Mouse (Mus musculus): Measurements from ENCODE around the gene Apobr. TPM values are rescaled to one million over a fixed set of nuclear protein-coding genes. Genes with fewer than 3 reads are reported as not detected.

The Apobr gene
- polyA plus RNA-seq, 1 experiment from 2014 or later, result 0.75 TPM

DNA sequence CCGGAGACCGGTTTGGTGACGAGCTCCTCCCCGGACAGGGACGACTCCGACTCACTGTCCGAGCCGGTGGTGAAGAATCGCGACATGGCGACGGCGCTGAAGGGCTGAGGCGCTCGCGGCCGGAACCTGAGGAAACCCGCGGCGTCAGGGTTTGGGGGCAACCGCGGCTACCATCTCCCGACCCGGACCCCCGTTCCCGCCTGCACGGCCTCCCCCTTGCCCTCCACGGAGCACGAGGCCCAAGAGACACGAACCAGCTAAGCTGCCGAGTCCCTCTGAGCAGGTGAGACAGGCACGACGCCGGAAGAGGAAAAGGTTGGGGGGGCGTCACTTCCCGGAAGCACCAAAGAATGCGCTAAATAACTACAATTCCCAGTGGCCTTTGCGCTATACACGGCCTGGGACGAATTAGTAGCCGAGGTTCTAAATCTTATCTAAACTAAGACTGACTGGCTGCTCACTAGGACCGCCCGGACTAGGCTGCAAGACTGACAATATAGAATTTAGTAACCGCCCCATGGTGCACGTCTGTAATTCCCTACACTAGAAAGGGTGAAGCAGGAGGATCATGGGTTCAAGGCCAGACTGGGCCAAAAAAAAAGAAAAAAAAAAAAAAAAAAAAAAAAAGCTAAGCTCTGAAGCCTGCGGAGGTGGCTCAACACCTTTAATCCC lies 18.5 kb upstream of the Apobr start, which contains the start of gene Eif3c:
Gene Eif3c (minus strand): TSS at position 318 of the 672 bp plus-strand sequence.
- WGBS, result under 1% methylated on average over 46 of the region's 46 CpGs

DNA sequence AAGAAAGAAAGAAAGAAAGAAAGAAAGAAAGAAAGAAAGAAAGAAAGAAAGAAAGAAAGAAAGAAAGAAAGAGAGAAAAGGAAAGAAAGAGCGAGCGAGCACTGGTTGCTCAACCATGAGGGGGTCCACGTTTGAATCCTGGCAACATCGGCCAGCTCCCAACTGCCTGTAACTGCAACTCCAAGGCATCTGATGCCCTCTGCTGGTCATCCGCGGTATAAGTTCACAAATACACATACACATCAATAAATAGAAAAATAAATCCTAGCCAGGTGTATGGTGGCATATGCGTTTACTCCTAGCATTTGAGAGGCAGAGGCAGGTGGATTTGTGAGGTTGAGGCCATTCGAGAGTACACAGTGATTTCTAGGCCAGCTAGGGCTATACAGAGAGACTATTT lies 7.8 kb upstream of the Apobr start:
- no peak overlapping the region for H3K9ac ChIP-seq (ENCODE audit: low read length)
- peaks cover 10% of the 10 kb centered on the region for H3K36me3 ChIP-seq (ENCODE audit: control insufficient read depth, insufficient read depth)
- 0 out of 2 replicates have a peak, but pooled peaks cover 1% of the 10 kb centered on the region for H3K4me1 ChIP-seq (ENCODE audit: control insufficient read depth, insufficient read depth, low read length)
- 56% methylated on average over 8 of the region's 8 CpGs for WGBS
- no peak overlapping the region for H3K4me3 ChIP-seq (ENCODE audit: low read length)
- no peak overlapping the region for H3K27ac ChIP-seq (ENCODE audit: low read length)
- H3K4me2 ChIP-seq (ENCODE audit: low read depth, low read length), result no peak overlapping the region
- no peak for ATAC-seq (replicated peaks; ENCODE audit: extremely low read depth, insufficient read depth, low FRiP score)
- H3K9me3 ChIP-seq (replicated peaks; ENCODE audit: control insufficient read depth, low read length), result no peaks in the 10 kb centered on the region
- no peaks in the 10 kb centered on the region for H3K27me3 ChIP-seq (ENCODE audit: control insufficient read depth, insufficient read depth, low read length)

More for the DNA sequence above, 18.5 kb upstream of the Apobr start, which contains the start of gene Eif3c:
- Histone ChIP-seq H3K4me3 (ENCODE audit: low read length) (peak within 1 kb of the TSS; percentile 99), H3K27ac (ENCODE audit: low read length) (peak within 1 kb of the TSS; percentile 88), H3K4me2 (ENCODE audit: low read depth, low read length) (peak within 1 kb of the TSS; percentile 84), H3K27me3 (ENCODE audit: control insufficient read depth, insufficient read depth, low read length) (no peaks in the 10 kb centered on the region), H3K9me3 (replicated peaks; ENCODE audit: control insufficient read depth, low read length) (no peaks in the 10 kb centered on the region), H3K36me3 (ENCODE audit: control insufficient read depth, insufficient read depth) (peaks cover 29% of the 10 kb centered on the region), H3K9ac (ENCODE audit: low read length) (peak within 1 kb of the TSS; percentile 91), H3K4me1 (ENCODE audit: control insufficient read depth, insufficient read depth, low read length) (peaks cover 7% of the 10 kb centered on the region; the same call in 1 of the 2 replicates)
- ATAC-seq (replicated peaks; ENCODE audit: extremely low read depth, insufficient read depth, low FRiP score), result peak; percentile 94

DNA sequence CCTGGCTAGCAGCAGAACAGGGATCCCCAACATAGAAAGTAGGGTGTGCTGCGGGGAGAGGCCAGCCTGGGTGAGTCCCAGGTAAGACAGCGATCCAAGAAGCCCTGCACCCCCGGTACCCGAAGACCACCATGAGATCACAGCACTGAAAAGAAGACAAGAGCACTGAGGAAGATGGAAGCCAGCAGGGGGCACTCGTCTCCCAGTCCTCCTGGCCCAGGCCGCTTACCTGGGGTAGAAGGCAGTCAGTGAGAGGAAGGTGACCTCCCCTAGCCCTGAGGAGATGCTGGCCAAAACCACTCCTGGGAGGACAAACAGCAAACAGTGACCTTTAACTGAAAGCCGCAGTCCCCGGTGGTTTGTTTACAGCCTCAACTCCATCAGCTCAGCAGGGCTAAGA lies 5.6 kb upstream of the Apobr start:
- Histone ChIP-seq H3K27ac (ENCODE audit: low read length) (no peak overlapping the region), H3K4me2 (ENCODE audit: low read depth, low read length) (no peak overlapping the region), H3K4me3 (ENCODE audit: low read length) (no peak overlapping the region), H3K9ac (ENCODE audit: low read length) (no peak overlapping the region), H3K27me3 (ENCODE audit: control insufficient read depth, insufficient read depth, low read length) (no peaks in the 10 kb centered on the region), H3K9me3 (replicated peaks; ENCODE audit: control insufficient read depth, low read length) (no peaks in the 10 kb centered on the region), H3K36me3 (ENCODE audit: control insufficient read depth, insufficient read depth) (peaks cover 10% of the 10 kb centered on the region), H3K4me1 (ENCODE audit: control insufficient read depth, insufficient read depth, low read length) (0 out of 2 replicates have a peak, but pooled peaks cover 3% of the 10 kb centered on the region)
- WGBS, result 50% methylated on average over 8 of the region's 8 CpGs
- ATAC-seq (replicated peaks; ENCODE audit: extremely low read depth, insufficient read depth, low FRiP score), result no peak

DNA sequence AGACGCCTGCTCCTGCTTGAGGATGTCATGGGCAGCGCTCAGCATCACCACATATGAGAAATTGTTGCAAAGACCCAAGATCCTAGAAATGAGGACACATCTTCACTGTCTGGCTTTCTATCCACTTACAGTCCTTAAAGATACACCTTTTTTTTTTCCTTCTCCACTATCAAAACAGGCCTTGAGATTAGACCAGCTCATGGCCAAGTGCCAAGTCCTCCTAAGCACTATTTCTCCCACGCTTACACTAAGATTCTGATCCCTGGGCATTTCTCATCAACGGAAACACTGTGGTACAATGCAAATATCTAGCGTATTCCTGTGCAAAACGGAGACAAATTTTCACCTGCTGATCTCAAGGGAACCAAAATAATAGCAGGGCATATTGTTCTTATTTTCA lies 3.1 kb upstream of the Apobr start:
- Histone ChIP-seq H3K9me3 (replicated peaks; ENCODE audit: control insufficient read depth, low read length) (no peaks in the 10 kb centered on the region), H3K9ac (ENCODE audit: low read length) (no peak overlapping the region), H3K27ac (ENCODE audit: low read length) (no peak overlapping the region), H3K4me3 (ENCODE audit: low read length) (no peak overlapping the region), H3K36me3 (ENCODE audit: control insufficient read depth, insufficient read depth) (peaks cover 10% of the 10 kb centered on the region), H3K4me1 (ENCODE audit: control insufficient read depth, insufficient read depth, low read length) (0 out of 2 replicates have a peak, but pooled peaks cover 3% of the 10 kb centered on the region), H3K4me2 (ENCODE audit: low read depth, low read length) (no peak overlapping the region), H3K27me3 (ENCODE audit: control insufficient read depth, insufficient read depth, low read length) (peaks cover 3% of the 10 kb centered on the region; the same call in 1 of the 2 replicates)
- 71% methylated on average over 6 of the region's 6 CpGs for WGBS
- ATAC-seq (replicated peaks; ENCODE audit: extremely low read depth, insufficient read depth, low FRiP score), result no peak

DNA sequence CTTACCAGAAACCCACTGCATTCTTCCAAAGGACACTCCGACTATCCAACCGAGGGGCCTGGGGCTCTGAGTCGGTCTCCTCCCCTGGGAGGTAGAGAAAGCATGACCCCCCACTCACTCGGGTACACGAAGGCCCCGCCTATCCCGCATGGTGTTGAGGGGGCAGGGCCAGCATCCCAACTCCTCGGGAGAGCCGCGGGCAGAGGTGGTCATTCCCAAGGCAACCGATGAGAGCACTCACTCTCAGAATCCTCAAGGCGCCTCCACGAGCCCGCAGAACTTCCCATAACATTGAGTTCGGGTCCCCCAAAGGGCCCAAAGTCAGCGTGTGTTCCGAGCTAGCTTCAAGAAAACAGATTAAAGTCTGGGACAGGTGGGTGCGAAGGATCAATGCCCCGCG lies 2.0 kb upstream of the Apobr start:
- ATAC-seq (replicated peaks; ENCODE audit: extremely low read depth, insufficient read depth, low FRiP score), result peak; percentile 39
- H3K27ac ChIP-seq (ENCODE audit: low read length), result no peak overlapping the region
- 2% methylated on average over 20 of the region's 20 CpGs for WGBS
- peaks cover 3% of the 10 kb centered on the region; the same call in 1 of the 2 replicates for H3K27me3 ChIP-seq (ENCODE audit: control insufficient read depth, insufficient read depth, low read length)
- H3K4me3 ChIP-seq (ENCODE audit: low read length), result peak overlapping the region; percentile 54
- 0 out of 2 replicates have a peak, but pooled peaks cover 3% of the 10 kb centered on the region for H3K36me3 ChIP-seq (ENCODE audit: control insufficient read depth, insufficient read depth)
- peak overlapping the region; percentile 77 for H3K9ac ChIP-seq (ENCODE audit: low read length)
- H3K9me3 ChIP-seq (replicated peaks; ENCODE audit: control insufficient read depth, low read length), result no peaks in the 10 kb centered on the region
- H3K4me1 ChIP-seq (ENCODE audit: control insufficient read depth, insufficient read depth, low read length), result 0 out of 2 replicates have a peak, but pooled peaks cover 3% of the 10 kb centered on the region
- H3K4me2 ChIP-seq (ENCODE audit: low read depth, low read length), result peak overlapping the region; percentile 93

DNA sequence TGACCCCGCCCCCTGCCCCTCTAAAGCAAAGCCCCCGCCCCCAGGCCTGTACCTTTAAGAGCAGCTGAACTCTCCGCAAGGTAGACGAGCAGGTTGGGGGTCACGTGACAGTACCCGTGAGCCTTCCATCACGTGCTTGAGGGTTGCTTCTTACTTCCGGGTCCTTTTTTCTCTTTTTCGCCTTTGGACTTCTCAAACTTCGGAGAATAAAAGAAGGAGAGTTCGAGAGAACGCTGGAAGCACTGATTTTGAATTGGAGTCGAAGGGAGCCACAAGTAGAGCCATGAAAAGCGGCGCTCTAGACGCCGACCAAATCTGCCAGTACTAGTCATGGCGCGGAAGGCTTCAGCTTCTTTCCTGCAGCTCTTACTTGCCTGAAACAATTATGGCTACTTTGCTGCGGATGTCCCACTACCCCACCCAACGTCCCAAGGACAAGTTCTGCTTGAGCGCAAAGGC lies 1.5 kb upstream of the Apobr start:
- ATAC-seq (replicated peaks; ENCODE audit: extremely low read depth, insufficient read depth, low FRiP score), result peak; percentile 80
- under 1% methylated on average over 22 of the region's 22 CpGs for WGBS

DNA sequence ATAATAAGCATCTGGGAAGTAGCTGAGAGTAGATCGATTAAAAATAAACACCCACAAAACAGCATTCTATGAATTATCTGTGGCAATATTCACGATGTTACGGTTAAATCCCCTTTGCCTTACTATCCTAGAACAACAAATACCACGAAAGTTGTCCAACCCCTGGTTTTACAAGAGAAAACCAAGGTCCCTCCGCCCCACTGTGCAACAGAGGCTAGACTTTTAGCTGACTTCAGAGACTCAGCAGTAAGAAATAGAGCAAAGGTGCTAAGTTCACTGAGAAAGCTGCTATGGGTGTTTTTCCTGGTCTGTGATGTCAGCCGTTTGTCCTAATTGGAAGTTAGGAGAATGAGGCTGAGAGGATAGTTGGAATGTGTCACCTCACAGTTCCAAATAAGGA lies 981 bp upstream of the Apobr start:
- Histone ChIP-seq H3K4me1 (ENCODE audit: control insufficient read depth, insufficient read depth, low read length) (0 out of 2 replicates have a peak, but pooled peaks cover 3% of the 10 kb centered on the region), H3K27ac (ENCODE audit: low read length) (peak overlapping the region; percentile 52), H3K4me2 (ENCODE audit: low read depth, low read length) (peak overlapping the region; percentile 93), H3K4me3 (ENCODE audit: low read length) (peak overlapping the region; percentile 54), H3K9ac (ENCODE audit: low read length) (peak overlapping the region; percentile 77; the same call in 1 of the 2 replicates), H3K27me3 (ENCODE audit: control insufficient read depth, insufficient read depth, low read length) (peaks cover 3% of the 10 kb centered on the region; the same call in 1 of the 2 replicates), H3K36me3 (ENCODE audit: control insufficient read depth, insufficient read depth) (no peaks in the 10 kb centered on the region), H3K9me3 (replicated peaks; ENCODE audit: control insufficient read depth, low read length) (no peaks in the 10 kb centered on the region)
- ATAC-seq (replicated peaks; ENCODE audit: extremely low read depth, insufficient read depth, low FRiP score), result no peak
- 54% methylated on average over 6 of the region's 6 CpGs for WGBS

More for the DNA sequence above, 1.5 kb upstream of the Apobr start:
- Histone ChIP-seq H3K36me3 (ENCODE audit: control insufficient read depth, insufficient read depth) (0 out of 2 replicates have a peak, but pooled peaks cover 2% of the 10 kb centered on the region), H3K27ac (ENCODE audit: low read length) (peak overlapping the region; percentile 52), H3K9ac (ENCODE audit: low read length) (peak overlapping the region; percentile 77), H3K4me3 (ENCODE audit: low read length) (peak overlapping the region; percentile 54), H3K27me3 (ENCODE audit: control insufficient read depth, insufficient read depth, low read length) (peaks cover 3% of the 10 kb centered on the region; the same call in 1 of the 2 replicates), H3K4me2 (ENCODE audit: low read depth, low read length) (peak overlapping the region; percentile 93), H3K9me3 (replicated peaks; ENCODE audit: control insufficient read depth, low read length) (no peaks in the 10 kb centered on the region), H3K4me1 (ENCODE audit: control insufficient read depth, insufficient read depth, low read length) (0 out of 2 replicates have a peak, but pooled peaks cover 3% of the 10 kb centered on the region)

DNA sequence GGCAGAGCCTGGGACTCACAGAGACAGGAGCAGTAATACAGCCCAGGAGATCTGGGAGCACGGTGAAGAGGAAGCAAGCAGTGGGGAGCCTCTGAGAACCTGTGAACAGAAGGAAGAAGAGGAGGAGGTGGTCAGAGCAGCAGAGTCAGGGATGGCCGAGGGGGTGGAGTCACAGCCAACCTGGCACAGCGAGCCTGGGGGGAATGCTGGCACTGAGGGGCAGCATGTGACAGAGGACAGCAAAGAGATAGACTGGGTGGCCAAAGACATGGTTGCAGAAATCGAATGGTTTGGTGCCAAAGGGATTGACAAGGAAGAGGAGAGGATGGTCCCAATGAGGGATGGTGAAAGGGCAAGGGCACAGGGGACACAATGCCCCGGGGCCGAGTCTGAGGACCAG lies 975 bp downstream of the Apobr start, which contains the start of gene Cln3:
Gene Cln3 (minus strand): TSS at position 101 of the 400 bp plus-strand sequence.
- Histone ChIP-seq H3K27me3 (ENCODE audit: control insufficient read depth, insufficient read depth, low read length) (peaks cover 3% of the 10 kb centered on the region; the same call in 1 of the 2 replicates), H3K4me2 (ENCODE audit: low read depth, low read length) (no peak within 1 kb of the TSS), H3K4me3 (ENCODE audit: low read length) (no peak within 1 kb of the TSS), H3K9ac (ENCODE audit: low read length) (no peak within 1 kb of the TSS), H3K9me3 (replicated peaks; ENCODE audit: control insufficient read depth, low read length) (no peaks in the 10 kb centered on the region), H3K27ac (ENCODE audit: low read length) (no peak within 1 kb of the TSS), H3K36me3 (ENCODE audit: control insufficient read depth, insufficient read depth) (no peaks in the 10 kb centered on the region), H3K4me1 (ENCODE audit: control insufficient read depth, insufficient read depth, low read length) (0 out of 2 replicates have a peak, but pooled peaks cover 3% of the 10 kb centered on the region)
- no peak for ATAC-seq (replicated peaks; ENCODE audit: extremely low read depth, insufficient read depth, low FRiP score)
- 67% methylated on average over 6 of the region's 6 CpGs for WGBS

DNA sequence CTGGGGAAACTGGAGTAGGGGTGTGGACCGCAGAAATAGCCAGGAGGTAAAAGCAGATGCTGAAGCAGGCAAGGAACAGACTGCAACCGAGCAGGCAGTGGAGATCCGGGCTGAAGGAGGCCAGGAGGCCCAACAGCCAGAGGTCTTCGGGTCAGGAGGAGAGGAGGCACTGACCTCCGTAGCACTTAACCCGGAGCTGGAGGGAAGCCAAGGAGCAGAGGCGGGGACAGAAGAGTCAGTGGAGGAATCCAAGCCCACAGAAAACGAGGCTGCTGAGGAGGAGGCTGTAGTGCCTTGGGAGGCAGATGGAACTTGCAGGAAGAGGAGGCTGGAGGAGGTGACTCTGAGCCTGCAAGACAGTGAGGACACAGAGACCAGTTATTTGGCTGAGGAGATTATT lies 2.1 kb downstream of the Apobr start:
- H3K9me3 ChIP-seq (replicated peaks; ENCODE audit: control insufficient read depth, low read length), result no peaks in the 10 kb centered on the region
- H3K4me2 ChIP-seq (ENCODE audit: low read depth, low read length), result no peak overlapping the region
- no peaks in the 10 kb centered on the region for H3K36me3 ChIP-seq (ENCODE audit: control insufficient read depth, insufficient read depth)
- peaks cover 3% of the 10 kb centered on the region; the same call in 1 of the 2 replicates for H3K27me3 ChIP-seq (ENCODE audit: control insufficient read depth, insufficient read depth, low read length)
- H3K27ac ChIP-seq (ENCODE audit: low read length), result no peak overlapping the region
- 42% methylated on average over 8 of the region's 8 CpGs for WGBS
- H3K4me3 ChIP-seq (ENCODE audit: low read length), result no peak overlapping the region
- no peak for ATAC-seq (replicated peaks; ENCODE audit: extremely low read depth, insufficient read depth, low FRiP score)
- 0 out of 2 replicates have a peak, but pooled peaks cover 2% of the 10 kb centered on the region for H3K4me1 ChIP-seq (ENCODE audit: control insufficient read depth, insufficient read depth, low read length)
- no peak overlapping the region for H3K9ac ChIP-seq (ENCODE audit: low read length)
